Mouse (Mus musculus) embryo, embryonic 10 days (tissue): ENCODE measurements around the gene Cdk4.

Experiments
- DNase-seq: peaks from one replicate; pipeline ENCODE4 v3.0.0-alpha.2; 2015; ENCODE audit warnings: low spot score

Gene Cdk4

DNA sequence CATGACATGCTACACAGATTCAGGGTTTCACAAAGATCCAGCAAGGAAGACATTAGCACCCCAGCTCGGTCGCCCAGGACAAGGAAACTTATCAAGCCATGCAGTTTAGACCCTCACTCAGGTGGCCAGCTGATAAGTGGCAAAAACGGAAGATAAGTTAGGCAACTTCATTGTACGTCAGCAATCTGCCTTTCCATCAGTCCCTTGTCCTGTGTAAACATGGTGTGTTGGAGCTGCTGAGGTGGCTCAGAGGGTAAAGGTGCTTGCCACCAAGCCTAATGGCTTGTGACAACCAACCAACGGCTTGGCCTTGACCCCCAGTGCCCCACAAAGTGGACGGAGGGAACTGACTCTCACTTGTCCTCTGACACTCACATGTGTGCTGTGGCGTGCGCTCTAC, 37.1 kb downstream of the Cdk4 start:
- no peak for DNase-seq

DNA sequence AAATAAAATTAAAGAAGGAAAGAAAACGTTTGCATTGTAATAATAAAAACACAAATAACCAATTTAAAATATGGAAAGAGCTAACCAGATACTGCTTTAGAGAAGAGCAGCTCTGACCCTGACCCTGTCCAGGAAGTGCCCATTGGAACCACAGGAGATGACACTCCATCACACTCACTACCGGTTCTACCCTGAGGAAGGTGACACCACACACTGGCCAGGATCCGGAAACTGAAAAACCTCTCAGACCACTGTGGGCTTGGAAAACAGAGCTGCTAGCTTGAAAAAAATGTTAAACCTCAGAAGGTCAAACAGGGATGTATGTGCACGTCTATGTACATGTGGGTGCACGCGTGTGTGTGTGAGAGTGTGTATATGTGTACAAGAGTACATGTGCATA, 37.8 kb downstream of the Cdk4 start:
- no peak for DNase-seq

DNA sequence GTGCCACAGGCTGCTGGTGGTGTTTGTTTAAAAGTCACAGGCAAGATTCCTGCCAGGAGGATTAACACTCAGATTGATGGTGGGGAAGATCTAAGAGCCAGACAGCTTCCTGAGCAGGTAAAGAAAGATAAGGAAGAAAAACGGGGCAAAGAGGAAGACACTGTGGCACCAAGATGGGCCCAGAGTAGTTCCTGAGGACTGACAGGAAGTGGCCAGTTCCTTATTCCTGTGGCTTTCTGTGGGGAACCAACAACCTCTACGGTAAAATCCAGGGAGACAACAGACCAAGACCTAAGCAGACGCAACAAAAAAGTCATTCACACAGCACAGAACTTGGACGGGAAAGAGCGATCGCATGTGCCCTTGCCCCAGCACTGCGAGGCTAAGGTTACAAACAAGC, 40.3 kb downstream of the Cdk4 start:
- no peak for DNase-seq

DNA sequence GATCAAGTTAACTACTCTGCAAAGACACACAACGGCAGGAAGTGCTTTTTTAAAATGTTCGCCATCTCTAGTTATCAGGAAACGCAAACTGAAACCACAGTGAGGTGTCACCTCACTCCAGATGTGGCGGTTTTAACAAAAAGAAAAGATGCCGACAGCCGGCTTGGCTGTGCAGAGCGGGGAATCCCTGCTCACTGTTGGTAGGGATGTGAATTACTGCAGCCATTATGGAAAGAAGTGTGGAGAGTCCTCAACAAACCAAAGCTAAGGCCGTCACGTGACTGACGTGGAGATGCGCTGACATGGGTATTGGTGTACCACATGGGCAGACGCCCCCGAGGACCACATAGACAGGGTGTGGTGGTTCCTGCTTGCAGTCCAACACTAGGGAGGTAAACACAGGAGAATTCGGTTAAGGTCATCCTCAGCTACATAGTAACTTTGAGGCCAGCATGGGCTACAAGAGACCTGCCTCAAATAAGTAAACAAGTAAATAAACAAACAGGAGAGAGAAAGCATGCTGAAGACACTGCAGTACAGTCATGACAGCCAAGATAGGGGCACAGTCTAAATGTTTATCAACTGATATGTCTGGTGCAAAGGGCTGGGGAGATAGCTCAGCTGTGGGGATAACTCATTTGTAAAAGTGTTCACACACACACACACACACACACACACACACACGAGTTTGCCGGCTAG, 44.4 kb downstream of the Cdk4 start:
- DNase-seq = no peak

DNA sequence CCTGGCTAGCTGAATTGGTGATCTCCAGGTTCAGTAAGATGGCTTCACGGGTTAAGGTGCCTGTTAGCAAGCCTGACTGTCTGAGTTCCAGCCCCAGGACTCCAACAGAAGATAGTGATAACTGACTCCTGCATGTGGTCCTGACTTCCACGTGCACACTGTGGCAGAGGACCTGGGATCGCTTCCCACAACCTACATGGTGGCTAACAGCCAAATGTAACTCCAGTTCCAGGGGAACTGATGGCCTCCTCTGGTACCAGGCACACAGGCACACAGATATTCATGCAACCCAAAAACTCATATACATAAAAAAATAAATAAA, 44.9 kb downstream of the Cdk4 start:
- no peak for DNase-seq

DNA sequence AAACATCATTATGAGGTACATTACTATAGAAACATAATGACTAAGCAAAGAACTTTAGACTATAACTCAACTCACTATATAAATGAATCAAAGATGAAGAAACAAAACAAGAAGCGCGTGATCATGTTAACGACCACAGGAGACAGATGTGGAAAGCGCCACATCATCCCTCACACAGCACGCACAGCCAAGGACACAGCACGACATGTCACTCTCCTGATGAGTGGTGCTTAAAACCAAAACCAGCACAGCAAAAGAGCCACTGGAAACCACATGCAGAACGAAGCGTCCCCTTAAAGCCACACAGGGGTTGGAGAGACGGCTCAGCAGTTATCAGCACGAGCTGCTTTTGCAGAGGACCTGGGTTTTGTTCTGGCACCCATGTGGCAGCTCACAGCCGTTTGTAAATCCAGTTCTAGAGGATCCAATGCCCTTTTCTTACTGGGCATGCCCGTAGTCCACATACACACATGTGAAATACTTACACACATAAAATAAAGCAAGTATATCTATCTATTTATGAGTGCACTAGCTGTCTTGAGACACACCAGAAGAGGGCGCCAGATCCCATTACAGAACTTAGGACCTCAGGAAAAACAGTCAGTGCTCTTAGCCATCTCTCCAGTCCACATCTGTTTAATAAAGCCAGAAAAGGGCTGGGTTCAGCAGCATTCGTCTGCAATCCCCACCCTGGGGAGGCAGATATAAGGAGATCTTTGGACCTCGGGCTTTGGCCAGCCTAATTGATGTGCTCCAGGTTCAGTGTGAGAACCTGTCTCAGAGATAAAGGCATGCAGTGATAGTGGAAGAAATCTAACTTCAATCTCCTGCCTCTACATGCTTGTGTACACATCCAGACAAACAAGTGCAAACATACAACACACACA, 47.9 kb downstream of the Cdk4 start:
- no peak for DNase-seq

DNA sequence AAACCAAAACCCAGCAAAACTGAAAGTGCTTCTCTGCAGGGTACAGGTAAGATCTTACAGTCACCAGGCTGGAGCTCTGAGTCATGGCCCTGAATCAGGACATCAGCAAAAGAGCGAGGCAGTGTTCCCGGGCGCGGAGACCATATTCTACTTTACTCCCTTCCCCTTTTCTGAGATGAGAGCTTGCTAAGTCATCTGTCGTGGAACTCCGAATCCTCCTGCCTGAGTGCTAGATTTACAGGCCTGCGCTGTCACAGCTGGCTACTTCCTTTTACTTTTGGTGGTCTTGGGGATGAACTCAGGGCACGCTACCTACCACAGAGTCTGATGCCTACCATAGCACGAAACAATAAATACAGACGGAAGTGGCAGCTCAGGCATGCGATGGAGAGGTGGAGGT, 51.1 kb downstream of the Cdk4 start:
- no peak for DNase-seq

DNA sequence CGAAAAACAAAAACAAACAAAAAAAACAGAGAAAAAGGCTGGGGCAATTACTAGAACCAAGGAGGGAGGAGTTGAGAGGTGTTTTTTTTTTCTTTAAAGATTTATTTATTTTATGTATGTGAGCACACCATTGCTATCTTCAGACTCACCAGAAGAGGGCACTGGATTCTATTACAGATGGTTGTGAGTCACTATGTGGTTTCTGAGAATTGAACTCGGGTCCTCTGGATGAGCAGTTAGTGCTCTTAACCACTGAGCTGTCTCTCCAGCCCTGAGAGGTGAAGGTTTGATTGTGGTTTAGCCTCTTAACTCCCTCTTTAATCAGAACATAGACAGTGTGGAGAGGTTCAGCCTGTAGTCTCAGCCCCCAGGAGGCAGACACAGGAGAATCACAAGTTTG, 51.7 kb downstream of the Cdk4 start:
- no peak for DNase-seq
